Mouse (Mus musculus) urinary bladder, postnatal 10 days (tissue): ENCODE results near the gene Fam229a.
"Not testable (repeated sequence)": the region's sequence is repeated elsewhere in the genome, so short reads cannot be mapped to it uniquely, and the experiment has no call there.

Experiments
- DNase-seq: peaks from one replicate; pipeline ENCODE4 v3.0.0; 2022; ENCODE audit warnings: low spot score

Gene Fam229a

GRCm38 (mm10) chr4:129518519-129518918 lies 27.5 kb downstream of the Fam229a start:
- DNase-seq = no peak

GRCm38 (mm10) chr4:129525338-129525737 lies 34.3 kb downstream of the Fam229a start:
- DNase-seq = no peak

GRCm38 (mm10) chr4:129525889-129526288 lies 34.9 kb downstream of the Fam229a start:
- no peak for DNase-seq

GRCm38 (mm10) chr4:129528901-129529300 lies 37.9 kb downstream of the Fam229a start:
- not testable (repeated sequence) for DNase-seq

- no peak for DNase-seq
These were observed 49.0 kb downstream of the Fam229a start for GRCm38 (mm10) chr4:129540012-129540411.
